Mouse (Mus musculus): ENCODE measurements at regions not wholly inside any gene's neighbourhood (a gene's known extent, or its start where the extent isn't known, plus 50 kb on each side); places are given as distances from the start of the nearest gene placed in this dataset.

- Histone ChIP-seq H3K27me3 (ENCODE audit: control insufficient read depth, insufficient read depth, low read length) (no peaks in the 10 kb centered on the region), H3K27ac (ENCODE audit: low read length) (no peak overlapping the region), H3K4me1 (ENCODE audit: control insufficient read depth, insufficient read depth, low read length) (no peaks in the 10 kb centered on the region), H3K9ac (ENCODE audit: low read length) (no peak overlapping the region), H3K9me3 (replicated peaks; ENCODE audit: control insufficient read depth, low read length) (no peaks in the 10 kb centered on the region), H3K36me3 (ENCODE audit: control insufficient read depth, insufficient read depth, low read length) (no peaks in the 10 kb centered on the region), H3K4me2 (ENCODE audit: low read depth, low read length) (no peak overlapping the region), H3K4me3 (replicated peaks; ENCODE audit: low read length) (no peak overlapping the region)
- 85% methylated on average over 2 of the region's 2 CpGs for WGBS
- no peak for ATAC-seq (ENCODE audit: insufficient read depth, low FRiP score)
Measured at GRCm38 (mm10) chr14:103427873-103428272, 81.3 kb upstream of the Mycbp2 start.

- no peaks in the 10 kb centered on the region for H3K27me3 ChIP-seq (ENCODE audit: control insufficient read depth, insufficient read depth, low read length)
- no peaks in the 10 kb centered on the region for H3K36me3 ChIP-seq (ENCODE audit: control insufficient read depth, insufficient read depth, low read length)
- peak overlapping the region; percentile 49 for H3K4me2 ChIP-seq (ENCODE audit: low read depth, low read length)
- no peaks in the 10 kb centered on the region for H3K9me3 ChIP-seq (replicated peaks; ENCODE audit: control insufficient read depth, low read length)
- peak overlapping the region; percentile 88 for H3K27ac ChIP-seq (ENCODE audit: low read length)
- peak overlapping the region; percentile 16 for H3K4me3 ChIP-seq (replicated peaks; ENCODE audit: low read length)
- peak overlapping the region; percentile 54 for H3K9ac ChIP-seq (ENCODE audit: low read length)
- 0 out of 2 replicates have a peak, but pooled peaks cover 3% of the 10 kb centered on the region for H3K4me1 ChIP-seq (ENCODE audit: control insufficient read depth, insufficient read depth, low read length)
- ATAC-seq (ENCODE audit: insufficient read depth, low FRiP score) = peak; percentile 71
- 46% methylated on average over 10 of the region's 10 CpGs for WGBS
Measured at GRCm38 (mm10) chr14:103421305-103421822, 74.8 kb upstream of the Mycbp2 start.

DNA sequence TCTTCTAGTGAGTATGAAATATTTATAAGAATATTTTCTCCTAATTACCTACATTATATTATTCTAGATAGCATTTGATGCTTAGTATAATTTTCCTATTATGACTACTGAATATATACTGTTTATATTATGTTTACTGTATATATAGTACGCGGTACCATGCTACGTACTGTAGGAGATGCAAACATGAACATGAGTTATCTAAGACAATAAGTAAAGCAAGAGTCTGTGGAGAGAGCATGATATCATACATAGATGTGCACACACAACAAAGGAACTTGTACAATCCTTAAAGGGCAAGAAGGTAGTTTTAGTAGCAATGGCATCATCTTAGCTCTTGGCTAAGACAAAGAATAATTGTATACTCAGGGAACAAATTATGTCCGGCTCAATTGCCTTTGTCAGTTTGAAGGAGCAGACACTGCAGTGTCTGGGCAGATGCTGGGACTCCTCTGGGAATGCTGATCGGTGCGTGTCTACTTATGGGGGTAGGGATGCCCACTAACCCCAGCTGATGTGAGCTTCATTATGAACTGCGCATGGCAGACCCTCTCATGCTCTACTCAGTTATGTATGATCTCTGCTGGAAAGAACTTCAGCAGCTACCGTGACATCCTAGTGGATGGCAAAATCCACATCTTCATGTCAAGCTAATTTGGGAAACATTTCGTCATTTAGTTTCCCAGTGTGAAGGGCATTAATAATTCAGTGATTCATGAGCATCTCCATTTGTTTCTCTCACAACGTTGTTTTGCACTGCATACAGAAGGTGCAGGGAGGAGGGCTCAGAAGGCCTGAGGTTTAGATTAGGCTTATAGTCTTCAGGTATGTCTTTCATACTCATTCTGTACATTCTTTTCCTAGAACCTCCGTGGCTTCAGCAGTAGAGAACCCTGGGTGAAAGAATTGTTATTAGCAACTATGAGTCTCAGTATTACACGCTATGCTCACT, 70.8 kb upstream of the Mycbp2 start:
- no peak overlapping the region for H3K27ac ChIP-seq (ENCODE audit: low read length)
- WGBS = 85% methylated on average over 12 of the region's 12 CpGs
- H3K4me1 ChIP-seq (ENCODE audit: control insufficient read depth, insufficient read depth, low read length) = 0 out of 2 replicates have a peak, but pooled peaks cover 3% of the 10 kb centered on the region
- H3K27me3 ChIP-seq (ENCODE audit: control insufficient read depth, insufficient read depth, low read length) = no peaks in the 10 kb centered on the region
- H3K4me2 ChIP-seq (ENCODE audit: low read depth, low read length) = no peak overlapping the region
- no peaks in the 10 kb centered on the region for H3K9me3 ChIP-seq (replicated peaks; ENCODE audit: control insufficient read depth, low read length)
- H3K9ac ChIP-seq (ENCODE audit: low read length) = no peak overlapping the region
- no peak for ATAC-seq (ENCODE audit: insufficient read depth, low FRiP score)
- H3K36me3 ChIP-seq (ENCODE audit: control insufficient read depth, insufficient read depth, low read length) = no peaks in the 10 kb centered on the region
- H3K4me3 ChIP-seq (replicated peaks; ENCODE audit: low read length) = no peak overlapping the region

DNA sequence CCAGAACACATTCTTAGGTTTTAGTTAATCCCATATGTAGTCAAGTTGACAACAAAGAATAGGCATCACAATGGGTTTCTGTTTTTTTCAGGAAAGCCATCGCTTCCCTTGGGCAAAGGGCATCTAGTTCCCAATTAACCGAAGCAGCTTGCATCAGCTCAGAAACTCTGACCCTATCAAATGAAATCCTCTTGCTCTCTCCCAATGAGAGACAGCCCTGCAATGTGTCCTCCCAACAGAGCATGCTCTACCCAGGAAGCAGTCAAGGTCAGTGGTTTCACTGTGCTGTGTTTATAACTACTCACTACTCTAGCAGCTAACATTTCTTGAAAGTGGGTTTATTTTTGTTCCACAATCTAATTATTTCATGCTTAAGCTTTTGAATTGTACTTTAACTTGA, 58.0 kb upstream of the Mycbp2 start:
- Histone ChIP-seq H3K36me3 (ENCODE audit: control insufficient read depth, insufficient read depth, low read length) (no peaks in the 10 kb centered on the region), H3K4me1 (ENCODE audit: control insufficient read depth, insufficient read depth, low read length) (no peaks in the 10 kb centered on the region), H3K4me2 (ENCODE audit: low read depth, low read length) (no peak overlapping the region), H3K9me3 (replicated peaks; ENCODE audit: control insufficient read depth, low read length) (no peaks in the 10 kb centered on the region), H3K4me3 (replicated peaks; ENCODE audit: low read length) (no peak overlapping the region), H3K9ac (ENCODE audit: low read length) (no peak overlapping the region), H3K27me3 (ENCODE audit: control insufficient read depth, insufficient read depth, low read length) (no peaks in the 10 kb centered on the region), H3K27ac (ENCODE audit: low read length) (no peak overlapping the region)
- WGBS = 83% methylated on average over 2 of the region's 2 CpGs
- no peak for ATAC-seq (ENCODE audit: insufficient read depth, low FRiP score)

GRCm38 (mm10) chr14:103403054-103403453, 56.4 kb upstream of the Mycbp2 start:
- Histone ChIP-seq H3K4me1 (ENCODE audit: control insufficient read depth, insufficient read depth, low read length) (no peaks in the 10 kb centered on the region), H3K27me3 (ENCODE audit: control insufficient read depth, insufficient read depth, low read length) (no peaks in the 10 kb centered on the region), H3K4me3 (replicated peaks; ENCODE audit: low read length) (no peak overlapping the region), H3K27ac (ENCODE audit: low read length) (no peak overlapping the region), H3K9ac (ENCODE audit: low read length) (no peak overlapping the region), H3K9me3 (replicated peaks; ENCODE audit: control insufficient read depth, low read length) (no peaks in the 10 kb centered on the region), H3K4me2 (ENCODE audit: low read depth, low read length) (no peak overlapping the region), H3K36me3 (ENCODE audit: control insufficient read depth, insufficient read depth, low read length) (no peaks in the 10 kb centered on the region)
- 63% methylated on average over 3 of the region's 3 CpGs for WGBS
- ATAC-seq (ENCODE audit: insufficient read depth, low FRiP score) = no peak

DNA sequence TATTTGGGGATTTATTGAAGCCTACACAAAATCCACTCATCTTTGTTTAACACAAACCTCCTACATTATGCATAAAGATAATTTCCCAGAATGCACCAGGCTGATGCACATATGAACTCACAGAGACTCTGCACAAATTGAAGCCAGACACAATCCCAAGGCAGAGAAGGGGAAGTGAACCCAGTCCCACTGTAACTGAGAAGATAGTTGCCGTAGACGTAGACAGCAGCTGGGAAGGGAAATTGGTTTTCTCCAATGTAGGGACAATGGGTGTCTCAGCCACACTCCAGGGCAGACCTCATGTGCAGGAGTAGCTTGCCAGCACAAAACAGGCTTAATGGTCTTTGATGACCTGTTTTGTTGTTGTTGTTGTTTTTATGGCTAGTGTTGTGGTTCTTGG, 55.4 kb upstream of the Mycbp2 start:
- no peak overlapping the region for H3K4me2 ChIP-seq (ENCODE audit: low read depth, low read length)
- no peaks in the 10 kb centered on the region for H3K36me3 ChIP-seq (ENCODE audit: control insufficient read depth, insufficient read depth, low read length)
- H3K9me3 ChIP-seq (replicated peaks; ENCODE audit: control insufficient read depth, low read length) = no peaks in the 10 kb centered on the region
- H3K27ac ChIP-seq (ENCODE audit: low read length) = no peak overlapping the region
- WGBS = 89% methylated on average over 2 of the region's 2 CpGs
- ATAC-seq (ENCODE audit: insufficient read depth, low FRiP score) = no peak
- no peak overlapping the region for H3K9ac ChIP-seq (ENCODE audit: low read length)
- H3K4me3 ChIP-seq (replicated peaks; ENCODE audit: low read length) = no peak overlapping the region
- H3K4me1 ChIP-seq (ENCODE audit: control insufficient read depth, insufficient read depth, low read length) = no peaks in the 10 kb centered on the region
- no peaks in the 10 kb centered on the region for H3K27me3 ChIP-seq (ENCODE audit: control insufficient read depth, insufficient read depth, low read length)

- WGBS = 90% methylated on average over 2 of the region's 2 CpGs
- no peak overlapping the region for H3K4me2 ChIP-seq (ENCODE audit: low read depth, low read length)
Measured at GRCm38 (mm10) chr14:103401280-103401679, 54.7 kb upstream of the Mycbp2 start.

DNA sequence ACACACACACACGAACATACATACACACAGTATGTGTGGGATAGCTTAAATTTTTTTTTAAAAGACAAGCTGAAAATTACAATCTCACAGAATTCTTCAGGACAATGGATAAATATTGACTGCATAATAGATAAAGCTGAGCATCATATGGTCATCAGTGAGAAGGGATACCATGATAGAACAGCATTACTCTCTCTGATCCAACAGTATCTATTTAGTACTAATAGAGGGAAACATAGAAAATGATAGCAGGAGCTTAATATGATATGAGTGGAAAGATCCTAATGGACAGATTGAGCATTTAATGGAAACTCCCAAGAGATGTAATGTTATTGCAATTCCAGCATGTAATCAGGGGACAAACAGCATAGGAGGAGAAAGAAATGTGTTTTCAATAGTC, 51.8 kb upstream of the Mycbp2 start:
- WGBS = 70% methylated on average over 1 of the region's 1 CpGs
- no peak overlapping the region for H3K9ac ChIP-seq (ENCODE audit: low read length)
- ATAC-seq (ENCODE audit: insufficient read depth, low FRiP score) = no peak

More at GRCm38 (mm10) chr14:103401280-103401679, 54.7 kb upstream of the Mycbp2 start:
- no peak overlapping the region for H3K9ac ChIP-seq (ENCODE audit: low read length)
- H3K4me3 ChIP-seq (replicated peaks; ENCODE audit: low read length) = no peak overlapping the region
- H3K36me3 ChIP-seq (ENCODE audit: control insufficient read depth, insufficient read depth, low read length) = no peaks in the 10 kb centered on the region
- no peak for ATAC-seq (ENCODE audit: insufficient read depth, low FRiP score)
- H3K27ac ChIP-seq (ENCODE audit: low read length) = no peak overlapping the region
- H3K9me3 ChIP-seq (replicated peaks; ENCODE audit: control insufficient read depth, low read length) = no peaks in the 10 kb centered on the region
- H3K4me1 ChIP-seq (ENCODE audit: control insufficient read depth, insufficient read depth, low read length) = no peaks in the 10 kb centered on the region
- no peaks in the 10 kb centered on the region for H3K27me3 ChIP-seq (ENCODE audit: control insufficient read depth, insufficient read depth, low read length)

More for the DNA sequence above, 51.8 kb upstream of the Mycbp2 start:
- Histone ChIP-seq H3K4me2 (ENCODE audit: low read depth, low read length) (no peak overlapping the region), H3K4me1 (ENCODE audit: control insufficient read depth, insufficient read depth, low read length) (no peaks in the 10 kb centered on the region), H3K36me3 (ENCODE audit: control insufficient read depth, insufficient read depth, low read length) (no peaks in the 10 kb centered on the region), H3K27ac (ENCODE audit: low read length) (no peak overlapping the region), H3K4me3 (replicated peaks; ENCODE audit: low read length) (no peak overlapping the region), H3K27me3 (ENCODE audit: control insufficient read depth, insufficient read depth, low read length) (no peaks in the 10 kb centered on the region), H3K9me3 (replicated peaks; ENCODE audit: control insufficient read depth, low read length) (no peaks in the 10 kb centered on the region)

All from stomach, embryonic 16.5 days (tissue).